Mouse (Mus musculus) natural killer cell, adult 2 months (primary cell): ENCODE measurements around the gene Serpinb3a.
"Not testable (repeated sequence)": the region's sequence is repeated elsewhere in the genome, so short reads cannot be mapped to it uniquely, and the experiment has no call there.

Experiments
- DNase-seq, 2 experiments: peaks; one replicate each; pipeline ENCODE4 v3.0.0; 2022; ENCODE audit warnings: low spot score in 2 of 2

Serpinb3a gene

DNA sequence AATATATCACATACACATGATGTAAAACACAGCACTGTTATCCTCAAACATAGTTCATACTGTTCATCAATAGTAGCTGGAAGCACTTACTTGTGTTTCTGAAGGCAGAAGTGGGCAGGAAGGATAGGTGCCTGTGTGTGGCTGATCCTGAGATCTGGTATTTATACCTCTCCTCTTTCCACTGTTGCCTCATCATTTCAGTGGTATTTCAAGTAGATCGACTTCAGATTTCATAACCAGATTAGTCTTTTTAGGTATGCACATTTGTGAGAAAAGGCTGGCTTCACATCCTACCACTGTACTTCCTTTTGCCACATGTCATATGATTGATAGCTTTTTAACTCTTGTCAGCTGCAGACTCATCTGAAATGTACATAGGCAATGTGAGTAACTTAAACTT is at the start of gene Serpinb3a:
Gene Serpinb3a, minus strand, starts transcription at position 101 of the 400 bp plus-strand sequence.
- DNase-seq: no peak

DNA sequence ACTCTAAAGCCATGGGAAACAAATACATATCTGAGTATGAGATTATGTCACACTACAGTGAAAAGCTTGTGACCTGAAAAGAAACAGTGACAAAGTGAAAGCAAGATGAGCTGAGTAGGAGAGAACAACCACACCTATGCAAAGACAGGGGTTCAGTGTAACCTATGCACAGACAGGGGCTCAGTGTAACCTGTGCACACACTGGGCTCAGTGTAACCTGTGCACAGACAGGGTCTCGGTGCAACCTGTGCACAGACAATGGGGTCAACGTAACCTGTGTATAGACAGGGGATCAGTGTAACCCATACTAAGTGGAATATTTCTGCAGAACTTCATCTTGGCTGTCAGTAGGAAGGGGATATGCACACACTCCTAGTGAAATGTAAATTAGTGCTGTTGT is 46.3 kb upstream of the Serpinb3a start:
- no peak for DNase-seq

DNA sequence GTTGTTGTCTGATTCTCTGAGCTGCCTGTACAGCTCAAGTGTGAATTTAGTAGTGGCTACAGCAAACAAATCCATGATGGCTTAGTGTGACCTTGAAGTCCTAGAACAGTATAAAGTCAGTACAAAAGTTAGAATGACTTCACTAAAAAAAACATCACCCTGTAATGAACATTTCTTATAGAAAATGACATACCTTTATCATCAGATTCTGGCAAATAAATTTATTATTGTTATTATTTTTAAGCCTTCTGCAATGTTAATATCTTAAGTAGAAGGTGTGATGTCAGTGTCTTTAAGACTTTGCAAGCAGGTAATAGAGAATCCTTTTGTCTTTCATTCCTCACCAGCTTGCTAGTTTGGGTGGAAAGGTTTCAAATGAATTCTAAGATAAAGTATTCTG is 31.3 kb upstream of the Serpinb3a start, which contains the start of gene Serpinb3d:
Gene Serpinb3d, minus strand, starts transcription at position 101 of the 400 bp plus-strand sequence.
- no peak for DNase-seq

DNA sequence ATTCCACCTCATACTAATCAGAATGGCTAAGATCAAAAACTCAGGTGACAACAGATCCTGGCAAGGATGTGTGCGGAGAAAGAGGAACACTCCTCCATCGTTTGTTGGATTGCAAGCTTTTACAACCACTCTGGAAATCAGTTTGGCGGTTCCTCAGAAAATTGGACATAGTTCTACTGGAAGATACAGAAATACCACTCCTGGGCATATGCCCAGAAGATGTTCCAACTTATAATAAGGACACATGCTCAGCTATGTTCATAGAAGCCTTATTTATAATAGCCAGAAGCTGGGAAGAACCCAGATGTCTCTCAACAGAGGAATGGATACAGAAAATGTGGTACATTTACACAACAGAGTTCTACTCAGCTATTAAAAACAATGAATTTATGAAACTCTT is 17.9 kb downstream of the Serpinb3a start:
- not testable (repeated sequence) for DNase-seq

DNA sequence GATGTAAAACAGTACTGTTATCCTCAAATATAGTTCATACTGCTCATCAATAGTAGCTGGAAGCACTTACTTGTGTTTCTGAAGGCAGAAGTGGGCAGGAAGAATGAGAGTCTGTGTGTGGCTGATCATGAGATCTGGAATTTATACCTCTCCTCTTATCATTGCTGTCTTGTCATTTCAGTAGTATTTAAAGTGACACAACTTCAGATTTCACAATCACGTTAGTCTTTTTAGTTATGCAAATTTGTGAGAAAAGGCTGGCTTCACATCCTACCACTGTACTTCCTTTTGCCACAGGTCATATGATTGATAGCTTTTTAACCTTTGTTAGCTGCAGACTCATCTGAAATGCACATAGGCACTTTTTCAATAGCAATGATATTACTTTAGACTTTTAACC is 26.2 kb downstream of the Serpinb3a start:
- DNase-seq: no peak

DNA sequence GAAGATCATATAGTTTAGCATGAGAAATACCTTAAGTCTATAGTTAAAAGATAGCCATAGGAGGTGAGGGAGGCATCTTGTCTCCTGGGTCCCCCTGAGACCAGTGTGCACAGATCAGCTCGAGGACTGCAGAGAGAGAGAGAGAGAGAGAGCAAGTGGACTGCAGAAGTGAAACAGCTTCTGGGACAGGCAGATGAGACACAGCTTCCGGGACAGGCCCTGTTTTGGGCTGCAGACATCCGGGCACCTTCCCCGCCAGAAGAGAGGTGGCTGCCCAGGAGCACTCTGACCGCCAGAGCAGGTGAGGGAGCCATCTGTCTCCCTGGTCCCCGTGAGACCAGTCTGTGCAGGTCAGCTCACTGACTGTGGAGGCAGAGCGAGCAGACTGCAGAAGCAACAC is 36.9 kb downstream of the Serpinb3a start:
- no peak for DNase-seq

DNA sequence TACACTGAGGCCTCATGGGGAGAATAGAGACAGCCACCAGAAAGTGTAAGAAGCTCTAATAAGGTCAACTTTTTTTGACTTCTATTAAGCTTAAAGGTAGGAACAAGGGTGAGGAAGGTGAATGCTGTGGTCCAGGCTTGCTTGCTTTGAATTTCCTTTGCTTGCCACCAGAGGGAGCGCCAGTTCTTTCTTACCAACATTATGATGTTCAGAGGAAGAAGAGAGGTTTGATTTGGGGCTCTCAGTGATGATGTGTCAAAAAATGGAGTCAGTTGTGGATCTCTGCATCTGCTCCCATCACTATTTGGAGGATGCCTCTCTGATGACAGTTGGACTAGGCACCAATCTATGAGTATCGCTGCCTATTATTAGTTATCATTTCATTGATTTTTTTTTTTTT is 37.6 kb downstream of the Serpinb3a start:
- no peak for DNase-seq

DNA sequence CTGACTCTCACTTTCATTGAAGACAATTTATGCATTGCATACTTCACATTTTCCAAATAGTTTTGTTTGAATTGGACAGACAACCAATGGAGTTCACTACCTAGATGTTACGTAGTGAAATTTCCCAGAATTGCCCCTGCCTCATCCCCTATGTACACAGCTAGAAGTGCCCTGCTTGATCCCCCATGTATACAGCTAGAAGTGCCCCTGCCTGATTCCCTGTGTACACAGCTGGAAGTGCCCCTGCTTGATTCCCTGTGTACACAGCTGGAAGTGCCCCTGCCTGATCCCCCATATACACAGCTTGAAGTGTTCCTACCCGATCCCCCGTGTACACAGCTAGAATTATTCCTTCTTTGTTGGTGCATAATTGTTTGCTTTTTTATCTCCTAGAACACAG is 45.8 kb downstream of the Serpinb3a start:
- DNase-seq: no peak

DNA sequence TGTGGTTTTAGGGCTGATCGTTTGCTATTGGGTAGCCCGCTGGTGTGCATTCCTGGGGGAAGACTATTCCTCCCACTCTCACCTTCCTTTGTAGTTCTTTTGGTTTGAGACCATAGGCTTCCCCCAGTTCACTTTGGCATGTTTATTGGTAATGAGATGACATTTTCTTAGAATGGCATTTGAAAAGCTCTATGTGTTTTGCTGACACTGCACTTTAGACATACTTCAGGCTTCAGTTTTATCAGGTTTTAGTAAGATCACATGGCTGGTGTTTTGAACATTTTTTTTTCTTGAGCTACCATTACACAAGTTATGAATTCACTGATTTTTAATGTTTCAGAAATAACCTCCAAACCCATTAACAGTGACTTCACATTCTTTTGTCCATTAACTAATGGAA is 50.3 kb downstream of the Serpinb3a start:
- DNase-seq: no peak

DNA sequence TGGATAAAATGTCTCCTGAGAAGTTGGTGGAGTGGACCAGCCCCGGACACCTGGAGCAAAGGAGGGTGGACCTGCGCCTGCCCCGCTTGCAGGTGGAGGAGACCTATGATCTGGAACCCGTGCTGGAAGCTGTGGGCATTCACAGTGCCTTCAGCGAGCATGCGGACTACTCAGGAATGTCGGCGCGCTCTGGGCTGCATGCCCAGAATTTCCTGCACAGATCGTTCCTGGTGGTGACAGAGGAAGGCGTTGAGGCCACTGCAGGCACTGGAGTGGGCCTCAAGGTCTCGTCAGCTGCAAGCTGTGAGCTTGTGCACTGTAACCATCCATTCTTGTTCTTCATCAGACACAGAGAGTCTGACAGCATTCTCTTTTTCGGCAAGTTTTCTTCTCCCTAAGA is 51.7 kb downstream of the Serpinb3a start:
- DNase-seq: no peak
